Mouse (Mus musculus): ENCODE data around the gene Prkcq.

DNA sequence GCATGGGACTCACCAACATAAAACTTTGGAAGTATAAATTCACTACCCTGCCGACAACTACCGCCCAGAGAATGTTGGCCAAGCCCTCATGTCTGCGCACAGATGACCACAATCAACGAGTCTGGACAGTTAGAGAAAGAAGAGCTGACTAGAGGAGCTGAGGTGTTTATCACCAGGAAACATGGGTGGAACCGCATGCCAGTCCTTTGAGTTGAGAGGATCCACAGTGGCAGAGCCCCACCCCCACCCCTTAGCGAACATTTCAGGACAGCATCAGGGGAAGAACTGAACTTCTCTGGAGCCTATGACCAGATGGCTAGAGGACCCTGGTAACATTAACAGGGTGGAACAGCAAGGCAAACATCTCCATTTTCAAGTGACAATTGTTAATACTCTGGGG is 37.4 kb downstream of the Prkcq start:
- TF ChIP-seq CTCF (IDR thresholded peaks at IDR 0.05; ENCODE audit: insufficient read depth, low read length): no peak
- TF ChIP-seq POLR2A (IDR thresholded peaks at IDR 0.05; ENCODE audit: borderline replicate concordance, extremely low read depth, low read depth, low read length): no peak
